Mouse (Mus musculus): ENCODE results near the gene Myl4. TPM values are rescaled to one million over a fixed set of nuclear protein-coding genes. Genes with fewer than 3 reads are reported as not detected.
"Not testable (repeated sequence)": the region's sequence is repeated elsewhere in the genome, so short reads cannot be mapped to it uniquely, and the experiment has no call there.

The Myl4 gene
- 1.1 and 4.1 TPM in 2 replicates for polyA plus RNA-seq (2016; fragmentation: Nextera tagmentation; extraction: Ambion mirVana)

DNA sequence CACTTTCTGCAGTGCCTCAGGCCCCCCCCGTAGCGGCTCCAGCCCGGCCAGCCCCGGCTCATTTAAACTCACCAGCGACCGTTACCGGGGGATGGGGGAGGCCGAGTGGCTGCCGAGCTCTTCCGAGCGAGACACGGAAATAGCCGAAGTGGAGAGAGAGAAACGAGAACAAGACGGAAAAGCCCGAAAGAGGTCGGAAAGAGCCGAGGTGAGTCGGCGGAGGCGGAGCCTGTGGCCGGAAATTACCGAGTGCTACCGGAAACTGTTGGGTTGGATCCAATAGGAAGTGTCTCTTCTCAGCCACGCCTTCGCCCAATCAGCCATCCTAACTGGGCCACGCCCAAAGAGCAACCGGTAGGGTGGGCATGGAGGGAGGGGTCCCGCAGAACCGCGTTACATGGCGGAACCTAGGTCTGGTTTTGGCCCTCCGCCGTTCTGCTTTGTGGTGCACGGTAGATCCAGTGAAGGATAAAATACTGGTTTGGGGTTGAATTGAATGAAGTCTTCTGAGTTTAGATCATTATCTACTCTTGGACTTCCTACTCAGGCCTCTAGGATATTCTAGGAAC lies at the start of gene Myl4, which contains the start of gene Cdc27:
Gene Myl4 (plus strand): TSS at position 258 of the 569 bp plus-strand sequence.
Gene Cdc27 (minus strand): TSS at position 215 of the 569 bp plus-strand sequence.
- 1% methylated on average over 35 of the region's 35 CpGs for WGBS
- H3K4me1 ChIP-seq = peaks cover 11% of the 10 kb centered on the region

DNA sequence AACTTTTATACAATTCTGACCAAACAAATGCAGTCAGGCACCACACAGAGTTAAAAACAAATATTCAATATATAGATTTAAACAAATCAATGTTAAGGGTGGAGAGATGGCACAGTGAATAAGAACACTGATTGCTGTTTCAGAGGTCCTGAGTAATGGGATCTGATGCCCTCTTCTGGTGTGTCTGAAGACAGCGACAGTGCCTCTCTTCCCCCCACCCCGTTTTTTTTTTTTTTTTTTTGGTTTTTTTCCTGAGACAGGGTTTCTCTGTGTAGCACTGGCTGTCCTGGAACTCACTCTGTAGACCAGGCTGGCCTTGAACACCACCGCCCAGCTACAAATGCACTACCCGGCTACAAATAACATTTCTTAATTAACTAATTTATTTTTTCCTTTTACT lies 42.0 kb upstream of the Myl4 start:
- no peak overlapping the region for H3K27ac ChIP-seq (replicated peaks)
- WGBS = 85% methylated on average over 4 of the region's 4 CpGs
- H3K9me3 ChIP-seq = no peaks in the 10 kb centered on the region
- peaks cover 98% of the 10 kb centered on the region for H3K36me3 ChIP-seq (replicated peaks)
- no peaks in the 10 kb centered on the region for H3K27me3 ChIP-seq (replicated peaks; ENCODE audit: low read depth, poor library complexity, severe bottlenecking)
- H3K4me3 ChIP-seq = no peak overlapping the region
- no peaks in the 10 kb centered on the region for H3K4me1 ChIP-seq
- DNase-seq (ENCODE audit: low spot score) = no peak

More for the DNA sequence above, at the start of gene Myl4, which contains the start of gene Cdc27:
- Histone ChIP-seq H3K4me3 (peak within 1 kb of the TSS; percentile 93), H3K36me3 (replicated peaks) (peaks cover 15% of the 10 kb centered on the region), H3K9me3 (no peaks in the 10 kb centered on the region), H3K27me3 (replicated peaks; ENCODE audit: low read depth, poor library complexity, severe bottlenecking) (no peaks in the 10 kb centered on the region), H3K27ac (replicated peaks) (peak within 1 kb of the TSS; percentile 99)
- peak; percentile 99 for DNase-seq (ENCODE audit: low spot score)

DNA sequence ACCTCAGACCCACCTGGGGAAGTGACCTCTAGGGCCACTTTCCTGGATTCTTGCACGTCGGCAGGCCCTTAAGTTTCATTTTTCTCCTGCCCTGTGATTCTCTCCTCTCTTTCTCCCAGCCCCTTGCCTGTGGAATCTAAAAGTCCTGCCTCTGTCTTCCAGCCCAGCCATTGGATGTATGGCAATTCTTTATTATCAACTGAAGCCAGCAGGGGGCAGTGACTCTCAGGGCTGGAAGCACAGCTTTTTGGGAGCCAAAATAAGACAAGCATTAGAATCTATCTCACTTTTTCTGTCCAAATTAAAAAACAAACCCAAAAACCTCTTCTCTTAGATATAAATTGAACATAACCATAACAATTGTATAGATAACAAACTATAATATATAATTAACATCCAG lies 39.9 kb upstream of the Myl4 start:
- peak; percentile 22 for DNase-seq (ENCODE audit: low spot score)
- H3K4me3 ChIP-seq = no peak overlapping the region
- WGBS = 93% methylated on average over 2 of the region's 2 CpGs
- no peaks in the 10 kb centered on the region for H3K4me1 ChIP-seq
- no peak overlapping the region for H3K27ac ChIP-seq (replicated peaks)
- H3K27me3 ChIP-seq (replicated peaks; ENCODE audit: low read depth, poor library complexity, severe bottlenecking) = no peaks in the 10 kb centered on the region
- H3K9me3 ChIP-seq = no peaks in the 10 kb centered on the region
- H3K36me3 ChIP-seq (replicated peaks) = peaks cover 98% of the 10 kb centered on the region

DNA sequence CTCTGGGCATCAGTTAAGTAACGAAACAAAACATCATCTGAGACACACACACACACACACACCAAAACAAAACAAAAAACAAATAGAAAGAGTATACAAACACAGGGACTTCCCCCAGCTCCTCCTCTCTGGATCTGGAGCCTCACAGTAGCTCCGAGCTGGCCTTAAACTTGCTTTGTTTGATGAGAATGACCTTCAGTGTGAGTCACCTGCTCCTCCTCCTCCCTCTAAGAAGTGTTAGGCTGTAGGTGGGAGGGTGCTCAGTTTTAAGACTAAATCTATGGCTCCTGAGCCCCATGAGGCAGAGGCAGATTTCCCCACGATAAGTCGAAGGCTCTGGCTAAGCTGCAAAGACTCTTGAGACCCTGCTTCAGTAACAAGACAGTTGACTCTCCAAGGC lies 38.0 kb upstream of the Myl4 start:
- no peak for DNase-seq (ENCODE audit: low spot score)
- 93% methylated on average over 4 of the region's 4 CpGs for WGBS
- H3K4me1 ChIP-seq = no peaks in the 10 kb centered on the region
- H3K36me3 ChIP-seq (replicated peaks) = peaks cover 98% of the 10 kb centered on the region
- no peaks in the 10 kb centered on the region for H3K9me3 ChIP-seq
- no peaks in the 10 kb centered on the region for H3K27me3 ChIP-seq (replicated peaks; ENCODE audit: low read depth, poor library complexity, severe bottlenecking)
- no peak overlapping the region for H3K4me3 ChIP-seq
- no peak overlapping the region for H3K27ac ChIP-seq (replicated peaks)

DNA sequence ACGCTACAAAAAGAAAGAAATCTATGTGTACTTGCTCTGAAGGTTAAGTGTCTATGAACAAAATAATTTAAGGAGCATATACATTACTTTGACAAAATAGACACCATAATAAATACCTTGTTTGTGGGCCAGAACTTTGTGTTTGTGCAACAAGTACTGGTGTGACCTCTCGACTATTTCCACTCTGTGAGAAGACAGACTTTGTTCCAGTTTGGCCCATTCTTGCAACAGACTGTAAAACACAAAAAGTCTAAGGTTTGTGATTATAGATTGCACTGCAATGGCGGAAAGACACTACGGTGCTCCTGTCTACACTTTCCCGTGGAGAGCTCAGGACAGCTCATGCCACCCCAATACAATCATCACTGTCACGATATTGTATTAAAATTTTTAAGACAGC lies 24.5 kb upstream of the Myl4 start:
- no peak for DNase-seq (ENCODE audit: low spot score)
- Histone ChIP-seq H3K4me1 (no peaks in the 10 kb centered on the region), H3K36me3 (replicated peaks) (peaks cover 98% of the 10 kb centered on the region), H3K4me3 (no peak overlapping the region), H3K9me3 (no peaks in the 10 kb centered on the region), H3K27ac (replicated peaks) (no peak overlapping the region), H3K27me3 (replicated peaks; ENCODE audit: low read depth, poor library complexity, severe bottlenecking) (no peaks in the 10 kb centered on the region)
- 95% methylated on average over 6 of the region's 6 CpGs for WGBS

DNA sequence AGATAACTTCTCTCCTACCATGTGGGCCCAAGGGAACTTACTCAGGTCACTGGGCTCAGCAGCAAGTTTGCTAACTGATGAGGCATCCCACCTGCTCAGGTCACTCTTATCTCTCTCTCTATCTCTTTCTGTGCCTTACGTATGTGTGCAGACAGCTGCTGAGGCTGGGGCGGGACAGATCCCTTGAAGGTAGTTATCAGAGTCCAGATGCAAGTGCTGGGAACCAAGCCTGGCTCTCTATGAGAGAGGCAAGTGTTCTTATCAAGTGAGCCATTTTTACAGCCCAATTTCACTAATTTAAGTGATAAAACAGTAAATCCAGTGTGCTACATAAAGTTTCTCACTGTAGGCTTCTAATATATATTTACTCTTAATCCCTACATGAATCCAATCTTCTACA lies 13.6 kb upstream of the Myl4 start:
- H3K27ac ChIP-seq (replicated peaks) = no peak overlapping the region
- H3K4me3 ChIP-seq = no peak overlapping the region
- peaks cover 71% of the 10 kb centered on the region for H3K36me3 ChIP-seq (replicated peaks)
- DNase-seq (ENCODE audit: low spot score) = no peak
- 87% methylated on average over 2 of the region's 2 CpGs for WGBS
- H3K27me3 ChIP-seq (replicated peaks; ENCODE audit: low read depth, poor library complexity, severe bottlenecking) = no peaks in the 10 kb centered on the region
- no peaks in the 10 kb centered on the region for H3K4me1 ChIP-seq
- no peaks in the 10 kb centered on the region for H3K9me3 ChIP-seq

DNA sequence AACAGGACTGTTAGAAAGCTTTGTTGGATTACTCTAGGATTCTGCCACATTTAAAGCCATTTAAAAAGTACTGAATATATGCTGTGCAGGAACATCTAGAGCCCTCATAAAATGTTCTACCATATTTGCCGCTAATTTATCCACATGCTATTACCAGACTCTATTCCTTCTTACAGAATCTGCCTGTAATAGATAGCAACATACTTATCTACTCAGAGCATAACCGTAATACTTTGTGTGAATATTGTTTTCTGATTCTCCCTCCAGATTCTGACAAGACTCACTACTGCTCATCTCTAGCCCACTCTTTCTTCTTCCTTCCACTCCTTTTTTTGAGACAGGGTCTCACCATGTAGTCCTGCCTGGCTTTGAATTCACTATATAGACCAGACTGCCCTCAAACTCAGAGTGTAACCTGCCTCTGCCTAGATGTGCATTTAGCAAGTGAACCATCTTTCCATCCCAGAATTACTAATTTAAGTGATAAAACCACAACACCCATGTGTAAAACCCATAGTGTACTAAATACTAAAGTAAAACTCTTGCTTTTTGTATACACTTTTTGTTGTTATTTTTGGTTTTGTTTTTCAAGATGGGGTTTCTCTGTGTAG lies 12.4 kb upstream of the Myl4 start:
- Histone ChIP-seq H3K4me3 (no peak overlapping the region), H3K4me1 (no peaks in the 10 kb centered on the region), H3K36me3 (replicated peaks) (peaks cover 64% of the 10 kb centered on the region), H3K9me3 (no peaks in the 10 kb centered on the region), H3K27me3 (replicated peaks; ENCODE audit: low read depth, poor library complexity, severe bottlenecking) (no peaks in the 10 kb centered on the region), H3K27ac (replicated peaks) (no peak overlapping the region)
- 94% methylated on average over 2 of the region's 2 CpGs for WGBS
- no peak for DNase-seq (ENCODE audit: low spot score)

DNA sequence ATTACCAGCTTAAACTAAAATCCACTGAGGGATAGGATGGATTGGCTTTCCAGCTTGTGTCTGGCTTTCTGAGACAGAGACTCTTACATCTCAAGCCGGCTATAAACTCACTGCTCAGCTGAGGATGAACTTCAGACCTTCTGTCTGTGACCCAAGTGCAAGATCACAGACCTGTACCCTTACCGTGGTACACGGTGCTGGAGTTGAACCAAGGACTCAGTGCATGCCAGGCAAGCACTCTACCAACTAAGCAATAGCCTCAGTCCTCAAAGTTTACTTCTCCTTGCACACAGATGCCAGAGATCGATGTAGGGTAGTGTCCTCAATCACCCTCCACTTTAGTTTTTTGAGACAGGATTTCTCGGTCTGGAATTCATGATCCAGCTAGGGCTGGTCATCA lies 10.7 kb upstream of the Myl4 start:
- Histone ChIP-seq H3K27ac (replicated peaks) (no peak overlapping the region), H3K4me3 (no peak overlapping the region), H3K36me3 (replicated peaks) (peaks cover 61% of the 10 kb centered on the region), H3K27me3 (replicated peaks; ENCODE audit: low read depth, poor library complexity, severe bottlenecking) (no peaks in the 10 kb centered on the region), H3K4me1 (no peaks in the 10 kb centered on the region), H3K9me3 (no peaks in the 10 kb centered on the region)
- 96% methylated on average over 5 of the region's 5 CpGs for WGBS
- no peak for DNase-seq (ENCODE audit: low spot score)

DNA sequence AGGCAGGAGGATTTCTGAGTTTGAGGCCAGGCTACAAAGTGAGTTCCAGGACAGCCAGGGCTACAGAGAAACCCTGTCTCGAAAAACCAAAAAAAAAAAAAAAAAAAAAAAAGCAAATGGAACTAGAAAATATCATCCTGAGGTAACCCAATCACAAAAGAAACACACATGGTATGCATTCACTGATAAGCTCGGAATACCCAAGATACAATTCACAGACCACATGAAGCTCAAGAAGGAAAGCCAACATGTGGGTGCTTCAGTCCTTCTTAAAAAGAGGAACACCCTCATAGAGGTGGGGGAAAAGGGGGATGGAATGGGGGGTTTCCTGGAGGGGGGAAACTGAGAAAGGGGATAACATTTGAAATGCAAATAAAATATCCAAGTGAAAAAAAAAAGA lies 7.1 kb upstream of the Myl4 start:
- not testable (repeated sequence) for H3K27ac ChIP-seq (replicated peaks); DNase-seq (ENCODE audit: low spot score); H3K4me1 ChIP-seq; H3K27me3 ChIP-seq (replicated peaks; ENCODE audit: low read depth, poor library complexity, severe bottlenecking); H3K9me3 ChIP-seq; H3K4me3 ChIP-seq
- 90% methylated on average over 2 of the region's 2 CpGs for whole genome bisulfite sequencing
- H3K36me3 ChIP-seq (replicated peaks) = peaks cover 65% of the 10 kb centered on the region

DNA sequence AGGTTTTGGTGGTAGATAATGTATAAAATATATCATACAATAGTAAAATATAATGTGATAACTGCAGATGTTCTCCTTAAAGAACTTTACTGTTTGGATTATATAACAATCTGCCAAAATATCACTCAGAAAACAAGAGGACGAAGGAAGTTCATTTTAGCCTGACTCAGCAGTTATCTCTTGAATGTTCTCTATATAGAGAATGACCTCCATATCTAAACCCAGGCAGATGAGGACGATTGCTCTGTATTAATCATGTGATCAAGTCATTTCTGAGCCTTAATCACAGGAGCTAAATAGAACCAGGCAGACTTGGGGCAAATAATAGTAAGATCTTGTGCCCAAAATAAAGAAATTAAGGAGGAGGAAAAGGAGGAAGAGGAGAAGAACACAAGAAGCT lies 6.0 kb upstream of the Myl4 start:
- no peaks in the 10 kb centered on the region for H3K27me3 ChIP-seq (replicated peaks; ENCODE audit: low read depth, poor library complexity, severe bottlenecking)
- peaks cover 57% of the 10 kb centered on the region for H3K36me3 ChIP-seq (replicated peaks)
- no peak overlapping the region for H3K4me3 ChIP-seq
- no peak overlapping the region for H3K27ac ChIP-seq (replicated peaks)
- DNase-seq (ENCODE audit: low spot score) = no peak
- 91% methylated on average over 2 of the region's 2 CpGs for WGBS
- peaks cover 11% of the 10 kb centered on the region for H3K4me1 ChIP-seq
- H3K9me3 ChIP-seq = no peaks in the 10 kb centered on the region

DNA sequence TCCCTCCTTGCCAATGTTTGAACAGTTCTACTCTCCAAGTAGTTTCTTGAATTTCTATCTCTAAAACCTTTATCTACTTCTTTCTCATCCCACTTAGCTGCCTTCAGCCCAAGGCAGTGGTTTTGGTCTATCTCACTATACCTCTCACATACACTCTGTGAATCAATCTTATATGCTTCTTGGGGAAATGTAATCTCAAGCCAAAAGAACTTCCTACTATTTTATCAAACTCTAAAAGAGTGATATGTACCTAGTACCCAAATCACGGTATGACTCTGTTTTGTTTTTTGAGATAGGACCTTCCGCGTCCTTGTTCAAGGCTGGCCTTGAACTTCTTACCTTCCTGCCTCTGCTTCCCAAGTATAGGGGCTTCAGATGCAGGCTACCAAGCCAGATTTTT lies 3.0 kb upstream of the Myl4 start:
- Histone ChIP-seq H3K27me3 (replicated peaks; ENCODE audit: low read depth, poor library complexity, severe bottlenecking) (no peaks in the 10 kb centered on the region), H3K9me3 (no peaks in the 10 kb centered on the region), H3K27ac (replicated peaks) (no peak overlapping the region), H3K4me3 (no peak overlapping the region), H3K4me1 (peaks cover 11% of the 10 kb centered on the region), H3K36me3 (replicated peaks) (peaks cover 41% of the 10 kb centered on the region)
- WGBS = 96% methylated on average over 3 of the region's 3 CpGs
- no peak for DNase-seq (ENCODE audit: low spot score)

DNA sequence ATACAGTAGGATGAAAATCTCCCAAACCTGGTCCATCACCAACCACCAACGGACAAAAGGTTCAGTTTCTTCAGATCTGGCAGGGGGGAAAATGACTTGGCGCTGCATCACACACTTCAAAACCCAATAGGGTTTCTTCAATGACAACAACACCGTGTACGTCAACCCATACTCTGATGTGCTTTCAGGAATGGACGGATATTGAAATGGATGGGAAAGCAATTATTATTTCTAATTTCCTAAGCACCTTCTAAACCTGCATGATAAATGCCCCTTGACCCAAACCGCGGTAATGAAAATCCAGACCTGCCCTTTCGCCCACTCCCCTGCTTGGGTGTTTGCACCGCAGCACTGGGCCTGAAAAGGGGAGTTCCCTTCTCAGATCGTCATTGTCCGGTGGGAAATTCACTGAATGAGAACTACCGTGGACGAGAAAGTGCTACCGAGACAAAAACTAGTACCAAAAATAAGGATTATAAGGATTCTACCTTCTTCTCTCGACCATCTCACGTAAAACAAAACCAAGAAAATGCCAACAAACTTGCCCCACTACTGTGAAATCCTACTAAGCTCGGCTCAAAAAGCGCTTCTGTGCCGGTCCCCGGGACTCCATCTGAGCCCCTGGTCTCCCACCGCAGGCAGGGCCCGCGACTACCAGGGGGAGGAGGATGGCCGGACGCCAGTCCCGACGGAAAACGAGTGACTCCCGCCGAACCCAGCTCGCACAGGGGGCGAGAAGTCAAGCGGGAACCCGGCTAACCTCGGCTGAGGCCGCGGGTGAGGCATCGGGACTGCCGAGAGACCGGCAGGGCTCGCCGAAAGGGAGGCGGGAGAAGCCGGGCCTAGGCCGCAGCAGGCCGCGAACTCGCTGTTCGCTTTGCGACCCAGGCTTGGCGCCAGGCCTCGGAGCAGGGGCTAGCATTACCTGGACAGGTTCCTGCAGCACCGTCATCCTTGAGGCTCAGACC lies 741 bp upstream of the Myl4 start:
- Histone ChIP-seq H3K27ac (replicated peaks) (peak overlapping the region; percentile 99), H3K27me3 (replicated peaks; ENCODE audit: low read depth, poor library complexity, severe bottlenecking) (no peaks in the 10 kb centered on the region), H3K4me1 (peaks cover 11% of the 10 kb centered on the region), H3K36me3 (replicated peaks) (peaks cover 23% of the 10 kb centered on the region), H3K4me3 (peak overlapping the region; percentile 93), H3K9me3 (no peaks in the 10 kb centered on the region)
- under 1% methylated on average over 53 of the region's 53 CpGs for WGBS
- peak; percentile 40 for DNase-seq (ENCODE audit: low spot score)
